Mouse (Mus musculus) hindbrain, postnatal 0 days (tissue): ENCODE measurements around the gene Gsn. TPM values are rescaled to one million over a fixed set of nuclear protein-coding genes. Genes with fewer than 3 reads are reported as not detected.

Experiments
- ATAC-seq: fragments of 200-750 bp; cut with Nextera tagmentation; 2 replicates; pipeline ENCODE4 v1.8.0; 2017; ENCODE audit warnings: mild to moderate bottlenecking, moderate TSS enrichment, moderate library complexity
- DNase-seq: peaks from one replicate; pipeline ENCODE4 v3.0.0-alpha.2; 2015; ENCODE audit warnings: low spot score
- H3K27ac ChIP-seq: fragments of 300-500 bp; sonication (generic); 2 replicates; pipeline ENCODE4 v1.5.1; 2014; ENCODE audit warnings: mild to moderate bottlenecking
- H3K27me3 ChIP-seq: fragments of 300-500 bp; sonication (generic); 2 replicates; pipeline ENCODE4 v1.6.1; 2014; ENCODE audit warnings: low read length, mixed read lengths; ENCODE audit not compliant: insufficient read depth
- H3K36me3 ChIP-seq: fragments of 300-500 bp; sonication (generic); 2 replicates; pipeline ENCODE4 v1.6.1; 2014; ENCODE audit warnings: low read length, mixed read lengths; ENCODE audit not compliant: insufficient read depth
- H3K4me1 ChIP-seq: fragments of 300-500 bp; sonication (generic); 2 replicates; pipeline ENCODE4 v1.6.1; 2014; ENCODE audit warnings: antibody characterized with exemption, low read length, mixed read lengths; ENCODE audit not compliant: insufficient read depth
- H3K4me2 ChIP-seq: fragments of 300-500 bp; sonication (generic); 2 replicates; pipeline ENCODE4 v1.6.1; 2014; ENCODE audit warnings: low read depth, mild to moderate bottlenecking, low read length, moderate library complexity, mixed read lengths
- H3K4me3 ChIP-seq: fragments of 300-500 bp; sonication (generic); 2 replicates; pipeline ENCODE4 v1.5.1; 2014; ENCODE audit warnings: low read length
- H3K9ac ChIP-seq: fragments of 300-500 bp; sonication (generic); replicated peaks from 2 replicates; pipeline ENCODE4 v1.6.1; 2014; ENCODE audit warnings: mild to moderate bottlenecking, low read length, moderate library complexity, mixed read lengths
- H3K9me3 ChIP-seq: fragments of 300-500 bp; sonication (generic); 2 replicates; pipeline ENCODE4 v1.6.1; 2016; ENCODE audit warnings: low read length, mixed read lengths
- CTCF ChIP-seq: IDR thresholded peaks from 2 replicates; pipeline ENCODE4 v1.5.1; 2016; ENCODE audit warnings: antibody characterized with exemption, control low read depth, low read depth
- WGBS: fragments of 180-500 bp; shearing (Covaris S2); extraction: QIAGEN DNeasy Blood & Tissue Kit; methylation state at CpG from one replicate; pipeline ENCODE4 v1.1.7; 2014; 5-methylcytosine and 5-hydroxymethylcytosine counted together
- polyA plus RNA-seq: library from polyadenylated mRNA; unstranded; fragments of >200 nt; fragmentation: Nextera tagmentation; extraction: Ambion mirVana; gene quantifications from 2 replicates; pipeline ENCODE4 v1.2.1, GENCODE M21; 2015
- total RNA-seq: library from RNA; depleted of rRNA; stranded (reverse); fragments of >200 nt; gene quantifications from 2 replicates; pipeline ENCODE4 v1.2.3, GENCODE M21; 2014; rRNA removed

Gene Gsn
- total and polyA plus RNA-seq, 2 experiments from 2014 or later: 33.8 to 50.1 TPM

DNA sequence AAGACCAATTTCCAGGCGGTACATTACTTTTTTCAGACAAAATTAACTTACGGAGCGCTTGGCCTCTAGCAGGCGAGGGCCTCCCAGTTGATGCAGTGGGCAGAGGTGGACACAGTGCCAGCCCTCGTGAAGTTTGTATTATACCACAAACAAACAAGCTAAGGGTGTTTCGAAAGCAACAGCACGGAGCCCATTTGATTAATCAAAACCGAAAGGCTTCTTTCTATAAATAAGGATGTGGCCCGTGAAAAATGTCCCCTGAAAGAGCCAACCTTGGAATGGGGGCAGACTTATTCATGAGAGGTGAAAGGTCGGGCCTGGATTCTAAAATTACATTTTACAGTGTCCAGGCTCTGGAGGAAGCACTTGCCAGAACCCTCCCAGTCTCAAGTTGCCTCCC is 81.2 kb downstream of the Gsn start:
- no peaks in the 10 kb centered on the region; the same call in 1 of the 2 replicates for H3K9me3 ChIP-seq
- H3K27me3 ChIP-seq: no peaks in the 10 kb centered on the region
- no peak for TF ChIP-seq CTCF
- 34% methylated on average over 10 of the region's 10 CpGs for WGBS
- H3K36me3 ChIP-seq: no peaks in the 10 kb centered on the region
- peak overlapping the region; percentile 49; the same call in 1 of the 2 replicates for H3K9ac ChIP-seq
- H3K4me2 ChIP-seq: peak overlapping the region; percentile 60
- no peak for DNase-seq
- H3K4me3 ChIP-seq: peak overlapping the region; percentile 47
- ATAC-seq: no peak; the same call in 1 of the 2 replicates
- H3K4me1 ChIP-seq: no peaks in the 10 kb centered on the region
- peak overlapping the region; percentile 62; the same call in 1 of the 2 replicates for H3K27ac ChIP-seq

DNA sequence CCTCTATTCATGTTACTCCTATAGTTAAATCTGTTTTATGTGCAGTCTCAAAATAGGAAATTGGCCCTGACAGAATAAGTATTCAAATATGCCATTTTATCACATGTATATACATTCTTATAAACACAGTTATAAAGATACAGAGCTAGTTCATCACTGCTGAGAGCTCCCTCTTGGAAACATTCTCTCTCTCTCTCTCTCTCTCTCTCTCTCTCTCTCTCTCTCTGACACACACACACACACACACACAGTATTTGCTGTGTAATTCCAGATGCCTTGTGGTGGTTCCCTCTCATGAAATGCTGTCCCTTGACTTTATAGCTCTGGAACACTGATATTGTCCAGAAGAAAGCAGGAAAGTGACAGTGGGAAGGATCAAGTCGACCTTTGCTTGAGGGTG is 81.9 kb downstream of the Gsn start:
- WGBS: 80% methylated on average over 1 of the region's 1 CpGs
- H3K9ac ChIP-seq: no peak overlapping the region
- TF ChIP-seq CTCF: no peak
- H3K9me3 ChIP-seq: no peaks in the 10 kb centered on the region; the same call in 1 of the 2 replicates
- no peak overlapping the region for H3K4me3 ChIP-seq
- no peaks in the 10 kb centered on the region for H3K36me3 ChIP-seq
- H3K27ac ChIP-seq: no peak overlapping the region
- H3K4me1 ChIP-seq: no peaks in the 10 kb centered on the region
- ATAC-seq (no peak), DNase-seq (no peak)
- H3K4me2 ChIP-seq: no peak overlapping the region
- no peaks in the 10 kb centered on the region for H3K27me3 ChIP-seq

DNA sequence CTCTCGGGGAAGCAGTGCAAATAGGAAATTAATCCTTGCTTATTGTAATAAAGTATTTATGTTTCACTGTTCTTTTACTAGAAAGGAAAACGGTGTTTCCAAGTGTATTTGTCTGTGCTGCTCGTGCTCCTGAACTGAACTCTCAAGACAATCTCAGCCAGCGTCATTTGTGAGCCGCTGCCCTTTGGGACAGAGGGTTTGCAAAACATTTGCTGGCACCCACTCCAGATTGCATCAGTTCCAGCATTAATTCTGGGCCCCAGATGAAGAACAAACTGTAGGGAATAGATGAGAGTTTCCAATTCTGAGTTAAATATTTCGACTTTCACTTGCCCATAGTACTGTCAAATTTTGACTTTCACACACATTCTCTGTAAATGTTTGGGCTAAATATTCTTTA is 82.5 kb downstream of the Gsn start:
- Histone ChIP-seq H3K4me3 (no peak overlapping the region), H3K36me3 (no peaks in the 10 kb centered on the region), H3K4me2 (no peak overlapping the region), H3K27me3 (no peaks in the 10 kb centered on the region), H3K9me3 (no peaks in the 10 kb centered on the region; the same call in 1 of the 2 replicates), H3K4me1 (no peaks in the 10 kb centered on the region), H3K9ac (no peak overlapping the region), H3K27ac (no peak overlapping the region)
- ATAC-seq (no peak), DNase-seq (no peak)
- no peak for TF ChIP-seq CTCF
- 70% methylated on average over 6 of the region's 6 CpGs for WGBS

DNA sequence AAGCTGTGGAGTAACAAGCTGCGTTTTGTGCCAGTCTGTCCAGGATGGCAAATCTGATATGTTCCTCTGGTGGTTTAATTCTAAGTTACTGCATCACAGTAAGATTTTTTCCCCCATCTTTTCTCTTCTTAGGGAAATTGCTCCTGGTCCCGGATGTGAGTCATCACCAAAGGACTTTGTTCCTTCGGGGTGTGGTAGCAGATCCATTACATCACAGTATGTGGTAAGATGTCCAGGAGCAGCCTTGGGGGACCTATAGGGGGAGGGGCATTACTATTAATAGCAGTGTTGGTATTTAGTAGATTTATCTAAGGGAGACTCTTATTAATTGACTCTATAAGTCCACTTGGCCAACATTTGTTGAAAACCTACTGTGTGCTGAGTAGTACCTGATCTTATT is 86.4 kb downstream of the Gsn start:
- Histone ChIP-seq H3K36me3 (no peaks in the 10 kb centered on the region), H3K9me3 (no peaks in the 10 kb centered on the region; the same call in 1 of the 2 replicates), H3K4me1 (no peaks in the 10 kb centered on the region), H3K27ac (no peak overlapping the region), H3K27me3 (no peaks in the 10 kb centered on the region), H3K4me3 (no peak overlapping the region), H3K4me2 (no peak overlapping the region), H3K9ac (no peak overlapping the region)
- ATAC-seq (no peak), DNase-seq (no peak)
- 81% methylated on average over 3 of the region's 3 CpGs for WGBS
- TF ChIP-seq CTCF: no peak

DNA sequence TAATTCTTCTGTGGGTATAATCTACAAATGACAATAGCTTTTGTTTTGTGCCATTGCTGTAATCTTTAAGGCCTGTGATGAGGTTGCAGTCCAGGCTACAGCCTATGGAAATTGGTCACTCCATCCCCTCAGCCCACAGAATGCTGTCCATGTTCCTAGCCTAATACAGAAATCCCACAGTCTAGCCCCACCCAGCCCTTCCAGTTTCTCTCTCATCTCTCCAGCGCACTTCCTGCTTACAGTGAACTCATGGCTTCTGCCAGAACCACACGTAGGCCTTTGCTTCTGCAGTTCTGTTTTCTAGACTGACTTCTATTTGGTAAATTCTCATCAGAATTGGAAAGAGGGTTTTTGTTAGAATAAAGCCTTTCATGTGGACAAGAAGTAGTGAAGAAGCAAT is 89.8 kb downstream of the Gsn start:
- Histone ChIP-seq H3K4me3 (no peak overlapping the region), H3K4me1 (no peaks in the 10 kb centered on the region), H3K36me3 (no peaks in the 10 kb centered on the region), H3K4me2 (no peak overlapping the region), H3K9me3 (no peaks in the 10 kb centered on the region), H3K27ac (no peak overlapping the region), H3K9ac (no peak overlapping the region), H3K27me3 (no peaks in the 10 kb centered on the region)
- ATAC-seq (no peak), DNase-seq (no peak)
- 78% methylated on average over 2 of the region's 2 CpGs for WGBS
- no peak for TF ChIP-seq CTCF

DNA sequence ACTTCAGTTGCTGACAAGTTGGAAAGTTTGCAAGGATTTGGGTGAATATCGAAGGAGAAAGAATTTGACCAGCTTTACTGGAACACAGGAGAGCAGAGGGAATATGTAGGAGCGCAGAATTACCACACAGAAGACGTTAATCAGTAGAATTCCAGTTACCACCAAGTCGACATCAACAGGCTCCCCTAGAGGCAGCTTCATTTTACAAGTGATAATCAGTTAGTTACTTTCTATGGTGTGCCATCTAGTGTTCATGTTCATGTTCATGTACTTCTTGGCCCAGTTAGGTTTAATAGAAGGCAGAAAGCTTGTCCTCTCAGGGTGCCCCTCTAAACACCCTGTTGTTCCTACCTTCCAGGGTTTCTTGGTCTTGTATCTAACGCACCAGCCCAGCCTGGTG is 93.0 kb downstream of the Gsn start:
- Histone ChIP-seq H3K9ac (no peak overlapping the region), H3K9me3 (no peaks in the 10 kb centered on the region), H3K4me2 (no peak overlapping the region), H3K4me1 (no peaks in the 10 kb centered on the region), H3K27me3 (no peaks in the 10 kb centered on the region), H3K36me3 (no peaks in the 10 kb centered on the region), H3K27ac (no peak overlapping the region), H3K4me3 (no peak overlapping the region)
- ATAC-seq (peak; percentile 35; the same call in 1 of the 2 replicates), DNase-seq (peak; percentile 81)
- TF ChIP-seq CTCF: peak; percentile 83
- WGBS: 53% methylated on average over 5 of the region's 5 CpGs

Other genes with a start within 250 kb of the Gsn start
- 0.10 and 1.3 TPM in 2 replicates for gene Hc, start 194.9 kb upstream of the Gsn start, total RNA-seq
- gene Hc, start 194.9 kb upstream of the Gsn start, polyA plus RNA-seq: 0.63 and 0.69 TPM in 2 replicates
- gene AI182371, start 154.8 kb upstream of the Gsn start, total RNA-seq: 0.29 TPM in 1 of 2 replicates, not detected in the other
- 0.30 and 0.48 TPM in 2 replicates for gene AI182371, start 154.8 kb upstream of the Gsn start, polyA plus RNA-seq
- 6.5 and 10.5 TPM in 2 replicates for gene Cntrl, start 146.9 kb upstream of the Gsn start, total RNA-seq
- 9.0 and 10.7 TPM in 2 replicates for gene Cntrl, start 146.9 kb upstream of the Gsn start, polyA plus RNA-seq
- 65.2 and 79.8 TPM in 2 replicates for gene Rab14, start 55.3 kb upstream of the Gsn start, total RNA-seq
- 495 and 511 TPM in 2 replicates for gene Rab14, start 55.3 kb upstream of the Gsn start, polyA plus RNA-seq
- 33.2 and 35.5 TPM in 2 replicates for gene Stom, start 80.6 kb downstream of the Gsn start, total RNA-seq
- gene Stom, start 80.6 kb downstream of the Gsn start, polyA plus RNA-seq: 30.8 and 32.1 TPM in 2 replicates
- gene 4930568D16Rik, start 111.3 kb downstream of the Gsn start, total RNA-seq: not detected in 2 replicates
- gene 4930568D16Rik, start 111.3 kb downstream of the Gsn start, polyA plus RNA-seq: not detected in 2 replicates
- gene 4930402F06Rik, start 140.8 kb downstream of the Gsn start, total RNA-seq: not detected in 2 replicates
- not detected in 2 replicates for gene 4930402F06Rik, start 140.8 kb downstream of the Gsn start, polyA plus RNA-seq
- 3.8 and 11.8 TPM in 2 replicates for gene Ggta1, start 206.9 kb downstream of the Gsn start, total RNA-seq
- gene Ggta1, start 206.9 kb downstream of the Gsn start, polyA plus RNA-seq: 3.2 and 4.7 TPM in 2 replicates